Mouse (Mus musculus): ENCODE data around the gene Hif3a.

GRCm38 (mm10) chr7:17056601-17057523 is 5.4 kb downstream of the Hif3a start:
- TF ChIP-seq MAZ (IDR thresholded peaks at IDR 0.05; ENCODE audit: low read depth, low read length) (peak; percentile 95), TCF12 (IDR thresholded peaks at IDR 0.05; ENCODE audit: low read depth, low read length) (peak; percentile 76), CTCF (IDR thresholded peaks at IDR 0.05 in 2 of 3, conservative IDR thresholded peaks at IDR 0.05 in 1 of 3; ENCODE audit: control insufficient read depth in 1 of 3, insufficient read depth in 1 of 3, low read depth in 2 of 3, low read length in 3 of 3, poor library complexity in 1 of 3, severe bottlenecking in 1 of 3) (no peak)

All from MEL (cell line).